Mouse (Mus musculus) CH12F3 (cell line): ENCODE measurements around the gene Slc9a8.

ENCODE experiments used
- in situ Hi-C: fragments of 300-500 bp; cut with MboI; formaldehyde crosslinking; loops from 2 replicates; pipeline ENCODE4 v1.14.3; 2020; ENCODE audit warnings: low sequenced_read_pairs

The Slc9a8 gene

DNA sequence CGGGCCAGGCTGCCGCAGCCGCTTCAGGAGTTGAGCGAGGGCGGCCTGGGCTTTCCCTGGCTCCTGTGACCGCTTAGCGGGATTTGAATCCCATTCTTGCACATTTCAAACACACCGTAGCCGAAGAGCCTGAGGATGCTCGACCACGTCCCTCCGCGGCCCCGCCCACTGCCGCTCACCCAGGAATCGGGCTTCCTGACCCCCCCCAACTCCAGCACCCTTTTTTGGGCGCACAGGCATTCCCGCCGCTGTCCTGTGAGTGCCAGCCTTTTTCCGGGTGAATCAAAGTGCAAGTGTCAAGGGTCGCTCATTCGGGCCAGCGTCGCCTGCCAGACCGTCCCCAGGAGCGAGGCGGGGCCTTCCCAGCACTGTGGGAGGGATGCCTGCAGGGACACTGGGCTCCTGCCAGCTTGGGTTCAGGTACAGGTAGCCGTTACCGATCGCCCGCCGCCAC, 82.4 kb downstream of the Slc9a8 start:
- in situ Hi-C loops = no loop called here

DNA sequence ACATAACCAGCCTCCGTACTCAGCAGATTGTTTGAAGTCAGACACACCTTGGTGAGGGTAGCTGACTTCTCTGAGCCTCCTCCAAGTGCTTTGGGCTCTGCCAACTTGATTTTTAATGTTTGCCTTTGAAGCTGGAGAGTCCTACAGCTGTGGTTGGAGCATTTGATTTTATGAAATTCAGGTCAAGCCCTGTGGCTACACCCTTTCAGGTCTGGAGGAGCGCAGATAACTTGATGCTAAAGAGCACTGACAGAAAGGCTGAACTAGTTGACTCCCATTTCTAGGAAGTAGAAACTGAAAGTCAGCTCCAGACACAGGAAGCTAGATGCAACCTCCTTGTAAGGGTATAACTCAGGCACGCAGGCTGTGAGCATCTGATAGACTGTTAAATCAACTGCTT, 83.6 kb downstream of the Slc9a8 start:
- in situ Hi-C loops = no loop called here

- in situ Hi-C loops = no loop called here
These were observed 85.2 kb downstream of the Slc9a8 start for GRCm38 (mm10) chr2:167506546-167507260.

GRCm38 (mm10) chr2:167507719-167508385, 86.3 kb downstream of the Slc9a8 start:
- in situ Hi-C loops = no loop called here

DNA sequence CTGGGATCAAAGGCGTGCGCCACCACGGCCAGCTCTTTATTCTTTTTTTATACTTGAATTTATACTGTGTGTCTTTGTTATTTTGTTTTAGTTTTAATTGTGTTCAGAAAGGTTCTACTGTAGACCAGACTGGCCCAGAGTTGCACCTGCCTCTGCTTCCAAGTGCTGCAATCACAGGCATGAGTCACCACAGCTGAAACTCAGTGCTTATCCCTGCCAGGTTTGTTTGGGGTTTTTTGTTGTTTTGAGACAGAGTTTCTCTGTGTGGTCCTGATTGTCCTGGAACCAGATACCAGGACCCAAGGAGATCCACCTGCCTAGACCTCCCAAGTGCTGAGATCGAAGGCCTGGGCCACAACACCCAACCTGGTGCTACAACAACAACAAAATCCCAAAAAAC, 87.1 kb downstream of the Slc9a8 start:
- in situ Hi-C loops = no loop called here

DNA sequence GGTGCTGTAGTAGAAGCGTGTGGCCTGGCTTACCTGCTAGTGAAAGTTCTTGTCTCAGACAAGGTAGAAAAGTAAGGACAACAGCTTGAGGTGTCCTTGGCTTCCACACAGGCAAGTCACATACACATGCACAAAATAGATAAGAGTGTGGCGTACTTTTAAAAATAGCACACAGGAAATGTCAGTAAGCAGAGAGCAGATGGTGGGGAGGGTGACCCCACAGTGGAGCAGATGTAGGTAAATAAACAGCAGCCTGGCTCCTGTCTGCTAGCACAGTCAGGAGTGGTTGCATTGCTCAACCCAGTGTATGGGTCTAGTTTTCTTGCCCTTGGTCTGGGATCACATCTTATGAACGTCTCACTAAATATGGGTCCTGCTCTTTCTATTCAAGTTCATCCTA, 89.0 kb downstream of the Slc9a8 start:
- in situ Hi-C loops = no loop called here

DNA sequence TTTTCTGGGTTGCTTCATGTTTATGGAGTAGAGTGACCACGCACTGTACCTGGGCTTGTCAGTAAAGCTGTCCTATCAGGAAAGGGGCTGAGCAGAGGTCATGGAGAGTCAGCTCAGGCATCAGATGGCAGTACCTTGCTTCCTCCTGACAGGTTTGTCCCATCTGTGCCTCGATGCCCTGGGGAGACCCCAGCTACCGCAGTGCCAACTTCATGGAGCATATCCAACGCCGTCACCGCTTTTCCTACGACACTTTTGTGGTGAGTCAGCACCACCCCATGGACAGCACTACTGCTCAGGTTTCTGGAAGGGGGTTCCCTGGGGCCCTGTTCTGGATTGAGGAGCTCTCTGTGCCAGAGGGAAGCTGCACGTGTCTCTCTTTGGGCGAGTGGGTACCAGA, 90.9 kb downstream of the Slc9a8 start:
- in situ Hi-C loops = no loop called here

DNA sequence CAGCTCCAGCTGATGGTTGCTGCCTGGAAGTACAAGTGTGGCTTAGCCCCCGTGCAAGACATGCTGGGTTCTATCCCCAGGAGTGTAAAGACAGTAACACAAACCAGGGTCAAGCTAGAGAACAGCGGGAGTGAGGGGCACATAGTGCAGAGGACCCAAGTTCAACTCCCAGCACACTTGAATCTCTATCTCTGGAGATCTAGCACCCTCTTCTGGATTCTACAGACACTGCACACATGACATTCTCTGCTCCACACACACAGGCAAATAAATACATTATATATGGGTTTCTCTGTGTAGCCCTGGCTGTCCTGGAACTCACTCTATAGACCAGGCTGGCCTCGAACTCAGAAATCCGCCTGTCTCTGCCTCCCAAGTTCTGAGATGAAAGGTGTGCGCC, 91.5 kb downstream of the Slc9a8 start:
- in situ Hi-C loops = no loop called here

DNA sequence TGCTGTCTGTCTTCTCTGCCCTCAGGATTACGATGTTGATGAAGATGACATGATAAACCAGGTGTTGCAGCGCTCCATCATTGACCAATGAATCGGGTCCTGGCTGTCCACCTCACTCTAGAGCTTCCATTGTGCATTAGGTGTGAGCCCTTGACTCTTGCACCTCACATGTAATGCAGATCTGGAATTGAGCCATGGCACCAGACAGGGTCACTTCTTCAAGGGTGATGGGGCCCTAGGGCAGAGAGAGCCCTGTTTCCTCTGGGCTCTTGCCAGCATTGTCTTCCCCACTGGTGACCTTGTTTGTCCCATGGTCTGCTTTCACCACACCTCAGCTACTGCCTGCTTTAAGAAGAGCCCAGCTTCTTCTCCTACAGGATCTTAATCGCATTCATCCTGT, 93.1 kb downstream of the Slc9a8 start:
- in situ Hi-C loops = no loop called here

DNA sequence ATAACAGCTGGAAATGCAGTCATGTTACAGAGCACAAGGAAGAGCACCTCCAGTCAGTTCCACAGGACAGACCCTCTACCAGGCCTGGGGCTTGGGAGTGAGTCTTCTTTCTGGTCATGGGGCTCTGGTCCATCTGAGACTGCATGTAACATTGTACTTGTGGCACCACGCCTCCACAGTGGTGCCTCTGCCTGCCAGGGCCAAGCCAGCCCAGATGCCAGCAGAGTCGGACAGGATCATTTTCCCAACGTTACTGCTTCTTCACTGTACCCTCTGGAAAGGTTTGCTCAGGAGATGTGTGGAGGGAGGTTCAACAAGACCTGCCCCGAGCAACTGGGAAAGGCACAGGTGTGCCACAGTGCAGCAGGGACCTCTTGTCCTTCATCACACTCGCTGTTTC, 94.2 kb downstream of the Slc9a8 start:
- in situ Hi-C loops = no loop called here

GRCm38 (mm10) chr2:167519606-167520252, 98.2 kb downstream of the Slc9a8 start:
- in situ Hi-C loops = no loop called here
